Mouse (Mus musculus) intestine, postnatal 0 days (tissue): ENCODE data around the gene Nkx2-2. TPM values are rescaled to one million over a fixed set of nuclear protein-coding genes. Genes with fewer than 3 reads are reported as not detected.

Source experiments
- ATAC-seq: fragments of 200-750 bp; cut with Nextera tagmentation; 2 replicates; pipeline ENCODE4 v1.8.0; 2017; ENCODE audit warnings: mild to moderate bottlenecking, moderate TSS enrichment, moderate library complexity
- H3K27ac ChIP-seq: fragments of 300-500 bp; sonication (generic); 2 replicates; pipeline ENCODE4 v1.5.1; 2014; ENCODE audit warnings: mild to moderate bottlenecking, low read depth, low read length, moderate library complexity
- H3K27me3 ChIP-seq: fragments of 300-500 bp; sonication (generic); replicated peaks from 2 replicates; pipeline ENCODE4 v1.6.1; 2014; ENCODE audit warnings: low read length, mixed read lengths; ENCODE audit not compliant: control insufficient read depth, insufficient read depth
- H3K36me3 ChIP-seq: fragments of 300-500 bp; sonication (generic); 2 replicates; pipeline ENCODE4 v1.6.1; 2014; ENCODE audit warnings: mild to moderate bottlenecking, moderate library complexity; ENCODE audit not compliant: control insufficient read depth, insufficient read depth
- H3K4me1 ChIP-seq: fragments of 300-500 bp; sonication (generic); replicated peaks from 2 replicates; pipeline ENCODE4 v1.6.1; 2014; ENCODE audit warnings: antibody characterized with exemption, low read length, mixed read lengths; ENCODE audit not compliant: control insufficient read depth, insufficient read depth
- H3K4me2 ChIP-seq: fragments of 300-500 bp; sonication (generic); replicated peaks from 2 replicates; pipeline ENCODE4 v1.6.1; 2014; ENCODE audit warnings: low read depth, mild to moderate bottlenecking, moderate library complexity
- H3K4me3 ChIP-seq: fragments of 300-500 bp; sonication (generic); 2 replicates; pipeline ENCODE4 v1.5.1; 2014; ENCODE audit warnings: low read depth, low read length
- H3K9ac ChIP-seq: fragments of 300-500 bp; sonication (generic); 2 replicates; pipeline ENCODE4 v1.6.1; 2014; ENCODE audit warnings: mild to moderate bottlenecking, low read depth, low read length
- H3K9me3 ChIP-seq: fragments of 300-500 bp; sonication (generic); 2 replicates; pipeline ENCODE4 v1.6.1; 2016; ENCODE audit warnings: mixed run types; ENCODE audit not compliant: control insufficient read depth
- CTCF ChIP-seq: sonication (generic); IDR thresholded peaks from 2 replicates; pipeline ENCODE4 v1.5.1; 2016; ENCODE audit warnings: low read depth, mild to moderate bottlenecking, control low read depth, antibody characterized with exemption, moderate library complexity
- WGBS: fragments of 180-500 bp; shearing (Covaris S2); extraction: QIAGEN DNeasy Blood & Tissue Kit; methylation state at CpG from one replicate; pipeline ENCODE4 v1.1.7; 2014; 5-methylcytosine and 5-hydroxymethylcytosine counted together
- polyA plus RNA-seq: library from polyadenylated mRNA; unstranded; fragments of >200 nt; fragmentation: Nextera tagmentation; extraction: Ambion mirVana; gene quantifications from 2 replicates; pipeline ENCODE4 v1.2.1, GENCODE M21; 2015

Gene Nkx2-2
- polyA plus RNA-seq, 1 experiment from 2014 or later = 1.4 TPM

GRCm38 (mm10) chr2:147181926-147182708 is 11.9 kb downstream of the Nkx2-2 start:
- H3K36me3 ChIP-seq = no peaks in the 10 kb centered on the region
- no peak overlapping the region for H3K27ac ChIP-seq
- no peak for ATAC-seq
- no peaks in the 10 kb centered on the region for H3K9me3 ChIP-seq
- H3K4me1 ChIP-seq = no peaks in the 10 kb centered on the region
- H3K4me2 ChIP-seq = no peak overlapping the region
- WGBS = 28% methylated on average over 18 of the region's 18 CpGs
- TF ChIP-seq CTCF = no peak
- no peak overlapping the region for H3K4me3 ChIP-seq
- H3K27me3 ChIP-seq = peaks cover 85% of the 10 kb centered on the region
- no peak overlapping the region for H3K9ac ChIP-seq

GRCm38 (mm10) chr2:147181304-147181665 is 12.8 kb downstream of the Nkx2-2 start:
- peaks cover 81% of the 10 kb centered on the region for H3K27me3 ChIP-seq
- no peaks in the 10 kb centered on the region for H3K9me3 ChIP-seq
- H3K36me3 ChIP-seq = no peaks in the 10 kb centered on the region
- H3K27ac ChIP-seq = no peak overlapping the region
- no peaks in the 10 kb centered on the region for H3K4me1 ChIP-seq
- no peak overlapping the region for H3K4me3 ChIP-seq
- no peak for TF ChIP-seq CTCF
- 24% methylated on average over 5 of the region's 5 CpGs for WGBS
- no peak overlapping the region for H3K4me2 ChIP-seq
- ATAC-seq = no peak
- H3K9ac ChIP-seq = no peak overlapping the region

GRCm38 (mm10) chr2:147180649-147181303 is 13.3 kb downstream of the Nkx2-2 start:
- Histone ChIP-seq H3K9ac (no peak overlapping the region), H3K4me1 (no peaks in the 10 kb centered on the region), H3K4me2 (no peak overlapping the region), H3K36me3 (no peaks in the 10 kb centered on the region), H3K4me3 (no peak overlapping the region), H3K27me3 (peaks cover 76% of the 10 kb centered on the region), H3K27ac (no peak overlapping the region), H3K9me3 (no peaks in the 10 kb centered on the region)
- TF ChIP-seq CTCF = no peak
- 15% methylated on average over 32 of the region's 32 CpGs for whole genome bisulfite sequencing
- no peak for ATAC-seq

- Histone ChIP-seq H3K36me3 (no peaks in the 10 kb centered on the region), H3K4me1 (no peaks in the 10 kb centered on the region), H3K27me3 (peaks cover 55% of the 10 kb centered on the region), H3K9me3 (no peaks in the 10 kb centered on the region), H3K27ac (no peak overlapping the region), H3K4me2 (peak overlapping the region; percentile 57), H3K4me3 (peak overlapping the region; percentile 28), H3K9ac (no peak overlapping the region)
- ATAC-seq = peak; percentile 67
- peak; percentile 78 for TF ChIP-seq CTCF
- WGBS = 2% methylated on average over 39 of the region's 39 CpGs
These were observed 15.7 kb downstream of the Nkx2-2 start for GRCm38 (mm10) chr2:147178091-147179059.

- ATAC-seq = peak; percentile 67; the same call in 1 of the 2 replicates
- H3K4me3 ChIP-seq = peak overlapping the region; percentile 28
- no peak overlapping the region for H3K9ac ChIP-seq
- no peak overlapping the region for H3K27ac ChIP-seq
- peak overlapping the region; percentile 57 for H3K4me2 ChIP-seq
- WGBS = 9% methylated on average over 10 of the region's 10 CpGs
- H3K4me1 ChIP-seq = no peaks in the 10 kb centered on the region
- no peaks in the 10 kb centered on the region for H3K9me3 ChIP-seq
- peaks cover 48% of the 10 kb centered on the region for H3K27me3 ChIP-seq
- no peaks in the 10 kb centered on the region for H3K36me3 ChIP-seq
- TF ChIP-seq CTCF = peak; percentile 84
These were observed 16.4 kb downstream of the Nkx2-2 start for GRCm38 (mm10) chr2:147177672-147178071.

- ATAC-seq = no peak
- H3K36me3 ChIP-seq = no peaks in the 10 kb centered on the region
- WGBS = 82% methylated on average over 11 of the region's 11 CpGs
- no peak overlapping the region for H3K9ac ChIP-seq
- H3K27me3 ChIP-seq = peaks cover 26% of the 10 kb centered on the region
- no peak for TF ChIP-seq CTCF
- H3K27ac ChIP-seq = no peak overlapping the region
- no peak overlapping the region for H3K4me3 ChIP-seq
- no peaks in the 10 kb centered on the region for H3K4me1 ChIP-seq
- no peaks in the 10 kb centered on the region for H3K9me3 ChIP-seq
- H3K4me2 ChIP-seq = no peak overlapping the region
These were observed 18.7 kb downstream of the Nkx2-2 start for GRCm38 (mm10) chr2:147175296-147175695.
